Mouse (Mus musculus) neural tube, embryonic 15.5 days (tissue): Measurements from ENCODE around the gene Sdccag8. TPM values are rescaled to one million over a fixed set of nuclear protein-coding genes. Genes with fewer than 3 reads are reported as not detected.
"Not testable (repeated sequence)": the region's sequence is repeated elsewhere in the genome, so short reads cannot be mapped to it uniquely, and the experiment has no call there.

Experiments used
- ATAC-seq: fragments of 200-750 bp; cut with Nextera tagmentation; 2 replicates; pipeline ENCODE4 v1.8.0; 2017; ENCODE audit warnings: mild to moderate bottlenecking, moderate TSS enrichment, moderate library complexity; ENCODE audit not compliant: low FRiP score
- H3K27ac ChIP-seq: fragments of 300-500 bp; sonication (generic); replicated peaks from 2 replicates; pipeline ENCODE4 v1.5.1; 2015; ENCODE audit warnings: mild to moderate bottlenecking, inconsistent platforms
- H3K27me3 ChIP-seq: fragments of 300-500 bp; sonication (generic); replicated peaks from 2 replicates; pipeline ENCODE4 v1.6.1; 2015; ENCODE audit warnings: inconsistent platforms
- H3K36me3 ChIP-seq: fragments of 300-500 bp; sonication (generic); 2 replicates; pipeline ENCODE4 v1.6.1; 2015; ENCODE audit warnings: inconsistent platforms
- H3K4me1 ChIP-seq: fragments of 300-500 bp; sonication (generic); 2 replicates; pipeline ENCODE4 v1.6.1; 2015; ENCODE audit warnings: inconsistent platforms
- H3K4me2 ChIP-seq: fragments of 300-500 bp; sonication (generic); 2 replicates; pipeline ENCODE4 v1.6.1; 2015; ENCODE audit warnings: inconsistent platforms, mild to moderate bottlenecking, moderate library complexity
- H3K4me3 ChIP-seq: fragments of 300-500 bp; sonication (generic); replicated peaks from 2 replicates; pipeline ENCODE4 v1.5.1; 2015; ENCODE audit warnings: mild to moderate bottlenecking, inconsistent platforms
- H3K9ac ChIP-seq: fragments of 300-500 bp; sonication (generic); replicated peaks from 2 replicates; pipeline ENCODE4 v1.6.1; 2015; ENCODE audit warnings: mild to moderate bottlenecking, inconsistent platforms
- H3K9me3 ChIP-seq: fragments of 300-500 bp; sonication (generic); replicated peaks from 2 replicates; pipeline ENCODE4 v1.6.1; 2016; ENCODE audit warnings: inconsistent platforms
- WGBS: fragments of 180-500 bp; shearing (Covaris S2); methylation state at CpG from one replicate; pipeline ENCODE4 v1.1.7; 2015; ENCODE audit warnings: mixed read lengths; 5-methylcytosine and 5-hydroxymethylcytosine counted together
- polyA plus RNA-seq: library from polyadenylated mRNA; unstranded; fragments of >200 nt; fragmentation: Nextera tagmentation; extraction: Ambion mirVana; gene quantifications from 2 replicates; pipeline ENCODE4 v1.2.1, GENCODE M21; 2015

Gene Sdccag8
- polyA plus RNA-seq, 1 experiment from 2014 or later = 20.5 TPM

GRCm38 (mm10) chr1:176932320-176932950 is 118.0 kb downstream of the Sdccag8 start:
- Histone ChIP-seq H3K27ac (no peak overlapping the region), H3K4me2 (no peak overlapping the region), H3K4me3 (no peak overlapping the region), H3K4me1 (no peaks in the 10 kb centered on the region), H3K9me3 (no peaks in the 10 kb centered on the region), H3K9ac (no peak overlapping the region), H3K27me3 (no peaks in the 10 kb centered on the region), H3K36me3 (no peaks in the 10 kb centered on the region)
- 88% methylated on average over 12 of the region's 12 CpGs for WGBS
- ATAC-seq = no peak

- no peak overlapping the region for H3K9ac ChIP-seq
- H3K4me1 ChIP-seq = no peaks in the 10 kb centered on the region
- no peaks in the 10 kb centered on the region for H3K9me3 ChIP-seq
- H3K4me2 ChIP-seq = no peak overlapping the region
- no peaks in the 10 kb centered on the region for H3K27me3 ChIP-seq
- H3K4me3 ChIP-seq = no peak overlapping the region
- H3K36me3 ChIP-seq = no peaks in the 10 kb centered on the region
- no peak for ATAC-seq
- WGBS = 67% methylated on average over 7 of the region's 7 CpGs
- no peak overlapping the region for H3K27ac ChIP-seq
These were observed 118.9 kb downstream of the Sdccag8 start for GRCm38 (mm10) chr1:176933319-176933718.

GRCm38 (mm10) chr1:176934043-176934762 is 119.7 kb downstream of the Sdccag8 start:
- Histone ChIP-seq H3K27me3 (no peaks in the 10 kb centered on the region), H3K36me3 (no peaks in the 10 kb centered on the region), H3K27ac (no peak overlapping the region), H3K4me1 (no peaks in the 10 kb centered on the region), H3K9ac (no peak overlapping the region), H3K4me2 (no peak overlapping the region), H3K9me3 (no peaks in the 10 kb centered on the region), H3K4me3 (no peak overlapping the region)
- no peak for ATAC-seq
- WGBS = 67% methylated on average over 13 of the region's 13 CpGs

GRCm38 (mm10) chr1:176939901-176940341 is 125.5 kb downstream of the Sdccag8 start:
- no peaks in the 10 kb centered on the region for H3K36me3 ChIP-seq
- no peaks in the 10 kb centered on the region for H3K4me1 ChIP-seq
- WGBS = 73% methylated on average over 8 of the region's 8 CpGs
- no peak overlapping the region for H3K4me2 ChIP-seq
- ATAC-seq = no peak
- H3K27ac ChIP-seq = no peak overlapping the region
- no peaks in the 10 kb centered on the region; the same call in 1 of the 2 replicates for H3K27me3 ChIP-seq
- H3K9me3 ChIP-seq = no peaks in the 10 kb centered on the region
- H3K4me3 ChIP-seq = no peak overlapping the region
- H3K9ac ChIP-seq = no peak overlapping the region

GRCm38 (mm10) chr1:176941286-176941990 is 127.0 kb downstream of the Sdccag8 start:
- not testable (repeated sequence) for H3K9ac ChIP-seq, ATAC-seq, H3K36me3 ChIP-seq, H3K27ac ChIP-seq, H3K4me1 ChIP-seq, H3K4me2 ChIP-seq, H3K27me3 ChIP-seq, H3K9me3 ChIP-seq, H3K4me3 ChIP-seq

- 90% methylated on average over 5 of the region's 5 CpGs for WGBS
- Histone ChIP-seq H3K4me3 (no peak overlapping the region), H3K4me1 (peaks cover 14% of the 10 kb centered on the region), H3K9ac (no peak overlapping the region), H3K9me3 (no peaks in the 10 kb centered on the region), H3K27ac (no peak overlapping the region), H3K36me3 (no peaks in the 10 kb centered on the region), H3K27me3 (no peaks in the 10 kb centered on the region; the same call in 1 of the 2 replicates), H3K4me2 (no peak overlapping the region)
- ATAC-seq = no peak
These were observed 128.7 kb downstream of the Sdccag8 start for GRCm38 (mm10) chr1:176943126-176943525.

GRCm38 (mm10) chr1:176943987-176944386 is 129.5 kb downstream of the Sdccag8 start:
- Histone ChIP-seq H3K4me1 (peaks cover 14% of the 10 kb centered on the region), H3K4me3 (no peak overlapping the region), H3K9ac (no peak overlapping the region), H3K27ac (no peak overlapping the region), H3K36me3 (no peaks in the 10 kb centered on the region), H3K9me3 (no peaks in the 10 kb centered on the region), H3K27me3 (no peaks in the 10 kb centered on the region; the same call in 1 of the 2 replicates), H3K4me2 (no peak overlapping the region)
- ATAC-seq = no peak
- 84% methylated on average over 5 of the region's 5 CpGs for WGBS

- ATAC-seq = no peak
- H3K4me3 ChIP-seq = no peak overlapping the region
- H3K27me3 ChIP-seq = no peaks in the 10 kb centered on the region; the same call in 1 of the 2 replicates
- no peaks in the 10 kb centered on the region for H3K36me3 ChIP-seq
- H3K9ac ChIP-seq = no peak overlapping the region
- 61% methylated on average over 8 of the region's 8 CpGs for WGBS
- no peaks in the 10 kb centered on the region for H3K9me3 ChIP-seq
- no peak overlapping the region for H3K27ac ChIP-seq
- H3K4me1 ChIP-seq = peaks cover 14% of the 10 kb centered on the region
- H3K4me2 ChIP-seq = no peak overlapping the region
These were observed 130.2 kb downstream of the Sdccag8 start for GRCm38 (mm10) chr1:176944458-176945174.

GRCm38 (mm10) chr1:176945175-176945540 is 130.7 kb downstream of the Sdccag8 start:
- H3K27ac ChIP-seq = no peak overlapping the region
- peaks cover 14% of the 10 kb centered on the region for H3K4me1 ChIP-seq
- H3K27me3 ChIP-seq = no peaks in the 10 kb centered on the region; the same call in 1 of the 2 replicates
- no peaks in the 10 kb centered on the region for H3K36me3 ChIP-seq
- no peaks in the 10 kb centered on the region for H3K9me3 ChIP-seq
- ATAC-seq = no peak
- 89% methylated on average over 12 of the region's 12 CpGs for WGBS
- H3K9ac ChIP-seq = no peak overlapping the region
- H3K4me3 ChIP-seq = no peak overlapping the region
- H3K4me2 ChIP-seq = no peak overlapping the region

- H3K36me3 ChIP-seq = no peaks in the 10 kb centered on the region
- H3K27me3 ChIP-seq = peaks cover 3% of the 10 kb centered on the region; the same call in 1 of the 2 replicates
- peaks cover 14% of the 10 kb centered on the region for H3K4me1 ChIP-seq
- peak overlapping the region; percentile 19; the same call in 1 of the 2 replicates for H3K4me2 ChIP-seq
- no peak overlapping the region for H3K9ac ChIP-seq
- H3K9me3 ChIP-seq = no peaks in the 10 kb centered on the region
- H3K27ac ChIP-seq = peak overlapping the region; percentile 54
- ATAC-seq = peak; percentile 56
- 49% methylated on average over 11 of the region's 11 CpGs for WGBS
- no peak overlapping the region for H3K4me3 ChIP-seq
These were observed 131.8 kb downstream of the Sdccag8 start for GRCm38 (mm10) chr1:176946031-176946795.

- Histone ChIP-seq H3K4me2 (peak overlapping the region; percentile 19), H3K9ac (no peak overlapping the region), H3K9me3 (no peaks in the 10 kb centered on the region), H3K27me3 (peaks cover 3% of the 10 kb centered on the region; the same call in 1 of the 2 replicates), H3K27ac (0 out of 2 replicates have a peak overlapping the region, but pooled peaks have one; percentile 54), H3K4me1 (peaks cover 17% of the 10 kb centered on the region), H3K4me3 (no peak overlapping the region), H3K36me3 (no peaks in the 10 kb centered on the region)
- ATAC-seq = peak; percentile 30; the same call in 1 of the 2 replicates
- 38% methylated on average over 7 of the region's 7 CpGs for WGBS
These were observed 132.3 kb downstream of the Sdccag8 start for GRCm38 (mm10) chr1:176946796-176947181.
